Mouse (Mus musculus): ENCODE data around the gene Sult5a1. TPM values are rescaled to one million over a fixed set of nuclear protein-coding genes. Genes with fewer than 3 reads are reported as not detected.
A peak's percentile ranks its signal among the peaks of the same experiment; 100 is the strongest.

The Sult5a1 gene
- total and polyA plus RNA-seq, 2 experiments, result 29.8 to 154 TPM

DNA sequence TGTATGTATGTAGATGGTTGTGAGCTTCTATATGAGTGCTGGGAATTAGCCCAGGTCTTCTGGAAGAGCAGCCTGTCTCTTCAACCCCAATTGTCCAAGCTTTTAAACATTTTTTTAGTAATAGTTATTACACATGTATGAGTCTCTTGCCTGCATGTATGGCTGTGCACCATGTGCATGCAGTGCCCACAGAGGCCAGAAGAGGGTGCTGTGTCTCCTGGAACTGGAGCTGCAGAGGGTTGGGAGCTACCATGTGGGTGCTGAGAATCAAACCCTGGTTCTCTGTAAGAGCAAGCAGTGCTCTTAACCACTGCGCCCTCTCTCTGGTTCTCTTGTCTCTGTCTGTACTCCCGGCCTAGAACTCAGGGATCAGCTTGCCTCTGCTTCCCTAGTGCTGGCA is 25.2 kb downstream of the Sult5a1 start:
- DNase-seq (ENCODE audit: extremely low read depth, low read depth, low spot score), result no peak
- no peak overlapping the region for H3K9ac ChIP-seq (ENCODE audit: low read depth, low read length)
- TF ChIP-seq CTCF (IDR thresholded peaks at IDR 0.05; ENCODE audit: low read depth, low read length) (peak; percentile 30; the same call in 1 of the 2 replicates), POLR2A (IDR thresholded peaks at IDR 0.05; ENCODE audit: extremely low read depth, insufficient read depth, low read length) (no peak)
- no peaks in the 10 kb centered on the region for H3K4me1 ChIP-seq (ENCODE audit: control insufficient read depth, insufficient read depth, low read length)
- no peak overlapping the region for H3K4me3 ChIP-seq (ENCODE audit: insufficient read depth, low read depth, low read length)
- no peak overlapping the region for H3K27ac ChIP-seq (replicated peaks; ENCODE audit: insufficient read depth, low read depth, low read length)
- WGBS, result 96% methylated on average over 2 of the region's 2 CpGs
- H3K79me2 ChIP-seq (ENCODE audit: control insufficient read depth, insufficient read depth, low read length), result no peaks in the 10 kb centered on the region
- H3K27me3 ChIP-seq (ENCODE audit: control insufficient read depth, insufficient read depth, low read length), result no peaks in the 10 kb centered on the region
- no peaks in the 10 kb centered on the region for H3K36me3 ChIP-seq (ENCODE audit: control insufficient read depth, insufficient read depth, low read length)

GRCm38 (mm10) chr8:123131041-123131440 is 27.1 kb downstream of the Sult5a1 start:
- no peak for TF ChIP-seq POLR2A (IDR thresholded peaks at IDR 0.05; ENCODE audit: extremely low read depth, insufficient read depth, low read length)
- no peak for TF ChIP-seq CTCF (IDR thresholded peaks at IDR 0.05; ENCODE audit: low read depth, low read length)
- Histone ChIP-seq H3K36me3 (ENCODE audit: control insufficient read depth, insufficient read depth, low read length) (no peaks in the 10 kb centered on the region), H3K9ac (ENCODE audit: low read depth, low read length) (no peak overlapping the region), H3K79me2 (ENCODE audit: control insufficient read depth, insufficient read depth, low read length) (no peaks in the 10 kb centered on the region), H3K4me3 (ENCODE audit: insufficient read depth, low read depth, low read length) (no peak overlapping the region), H3K27me3 (ENCODE audit: control insufficient read depth, insufficient read depth, low read length) (no peaks in the 10 kb centered on the region), H3K4me1 (ENCODE audit: control insufficient read depth, insufficient read depth, low read length) (peaks cover 1% of the 10 kb centered on the region), H3K27ac (replicated peaks; ENCODE audit: insufficient read depth, low read depth, low read length) (no peak overlapping the region)
- WGBS, result 70% methylated on average over 9 of the region's 9 CpGs
- no peak for DNase-seq (ENCODE audit: extremely low read depth, low read depth, low spot score)

GRCm38 (mm10) chr8:123126193-123126816 is 31.8 kb downstream of the Sult5a1 start:
- H3K27me3 ChIP-seq (ENCODE audit: control insufficient read depth, insufficient read depth, low read length), result no peaks in the 10 kb centered on the region
- TF ChIP-seq CTCF (IDR thresholded peaks at IDR 0.05; ENCODE audit: low read depth, low read length) (no peak), POLR2A (IDR thresholded peaks at IDR 0.05; ENCODE audit: extremely low read depth, insufficient read depth, low read length) (no peak)
- no peak overlapping the region for H3K9ac ChIP-seq (ENCODE audit: low read depth, low read length)
- 11% methylated on average over 19 of the region's 19 CpGs for WGBS
- no peaks in the 10 kb centered on the region for H3K79me2 ChIP-seq (ENCODE audit: control insufficient read depth, insufficient read depth, low read length)
- no peak overlapping the region for H3K27ac ChIP-seq (replicated peaks; ENCODE audit: insufficient read depth, low read depth, low read length)
- H3K4me1 ChIP-seq (ENCODE audit: control insufficient read depth, insufficient read depth, low read length), result peaks cover 1% of the 10 kb centered on the region
- H3K4me3 ChIP-seq (ENCODE audit: insufficient read depth, low read depth, low read length), result no peak overlapping the region
- no peaks in the 10 kb centered on the region for H3K36me3 ChIP-seq (ENCODE audit: control insufficient read depth, insufficient read depth, low read length)
- DNase-seq (ENCODE audit: extremely low read depth, low read depth, low spot score), result peak; percentile 17

GRCm38 (mm10) chr8:123122670-123123069 is 35.4 kb downstream of the Sult5a1 start:
- TF ChIP-seq POLR2A (IDR thresholded peaks at IDR 0.05; ENCODE audit: extremely low read depth, insufficient read depth, low read length) (no peak), CTCF (IDR thresholded peaks at IDR 0.05; ENCODE audit: low read depth, low read length) (no peak)
- Histone ChIP-seq H3K9ac (ENCODE audit: low read depth, low read length) (no peak overlapping the region), H3K27me3 (ENCODE audit: control insufficient read depth, insufficient read depth, low read length) (peaks cover 5% of the 10 kb centered on the region), H3K4me3 (ENCODE audit: insufficient read depth, low read depth, low read length) (no peak overlapping the region), H3K36me3 (ENCODE audit: control insufficient read depth, insufficient read depth, low read length) (no peaks in the 10 kb centered on the region), H3K4me1 (ENCODE audit: control insufficient read depth, insufficient read depth, low read length) (peaks cover 1% of the 10 kb centered on the region), H3K79me2 (ENCODE audit: control insufficient read depth, insufficient read depth, low read length) (no peaks in the 10 kb centered on the region), H3K27ac (replicated peaks; ENCODE audit: insufficient read depth, low read depth, low read length) (no peak overlapping the region)
- DNase-seq (ENCODE audit: extremely low read depth, low read depth, low spot score), result no peak
- 87% methylated on average over 5 of the region's 5 CpGs for WGBS

DNA sequence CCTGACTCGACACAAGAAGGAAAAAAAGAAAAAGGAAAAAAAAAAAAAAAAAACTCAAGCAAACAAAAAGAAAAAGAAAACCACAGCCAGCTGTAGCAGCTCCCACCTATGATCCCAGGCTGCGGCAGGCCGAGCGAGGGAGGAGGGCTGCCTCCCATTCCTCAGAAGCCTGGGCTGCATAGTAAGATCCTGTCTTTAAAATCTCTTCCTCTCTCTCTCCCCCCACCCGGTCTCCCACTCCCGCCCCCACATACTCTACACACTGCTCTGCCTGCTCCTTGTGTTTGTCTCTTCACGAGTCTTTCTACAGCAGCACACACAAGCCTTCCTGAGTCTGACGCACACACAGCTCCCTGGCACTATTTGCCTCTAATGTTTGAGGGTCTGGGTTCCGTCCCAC is 36.1 kb downstream of the Sult5a1 start:
- TF ChIP-seq CTCF (IDR thresholded peaks at IDR 0.05; ENCODE audit: low read depth, low read length) (no peak), POLR2A (IDR thresholded peaks at IDR 0.05; ENCODE audit: extremely low read depth, insufficient read depth, low read length) (no peak)
- H3K27ac ChIP-seq (replicated peaks; ENCODE audit: insufficient read depth, low read depth, low read length), result no peak overlapping the region
- no peak for DNase-seq (ENCODE audit: extremely low read depth, low read depth, low spot score)
- WGBS, result 78% methylated on average over 9 of the region's 9 CpGs
- H3K4me1 ChIP-seq (ENCODE audit: control insufficient read depth, insufficient read depth, low read length), result peaks cover 1% of the 10 kb centered on the region
- H3K36me3 ChIP-seq (ENCODE audit: control insufficient read depth, insufficient read depth, low read length), result no peaks in the 10 kb centered on the region
- H3K79me2 ChIP-seq (ENCODE audit: control insufficient read depth, insufficient read depth, low read length), result no peaks in the 10 kb centered on the region
- no peak overlapping the region for H3K4me3 ChIP-seq (ENCODE audit: insufficient read depth, low read depth, low read length)
- H3K9ac ChIP-seq (ENCODE audit: low read depth, low read length), result no peak overlapping the region
- peaks cover 10% of the 10 kb centered on the region for H3K27me3 ChIP-seq (ENCODE audit: control insufficient read depth, insufficient read depth, low read length)

GRCm38 (mm10) chr8:123117744-123118143 is 40.4 kb downstream of the Sult5a1 start:
- H3K27ac ChIP-seq (replicated peaks; ENCODE audit: insufficient read depth, low read depth, low read length), result no peak overlapping the region
- no peak for DNase-seq (ENCODE audit: extremely low read depth, low read depth, low spot score)
- 7% methylated on average over 17 of the region's 17 CpGs for WGBS
- H3K4me1 ChIP-seq (ENCODE audit: control insufficient read depth, insufficient read depth, low read length), result no peaks in the 10 kb centered on the region
- H3K79me2 ChIP-seq (ENCODE audit: control insufficient read depth, insufficient read depth, low read length), result no peaks in the 10 kb centered on the region
- H3K27me3 ChIP-seq (ENCODE audit: control insufficient read depth, insufficient read depth, low read length), result peaks cover 10% of the 10 kb centered on the region
- no peaks in the 10 kb centered on the region for H3K36me3 ChIP-seq (ENCODE audit: control insufficient read depth, insufficient read depth, low read length)
- H3K4me3 ChIP-seq (ENCODE audit: insufficient read depth, low read depth, low read length), result peak overlapping the region; percentile 18; the same call in 1 of the 2 replicates
- H3K9ac ChIP-seq (ENCODE audit: low read depth, low read length), result no peak overlapping the region
- no peak for TF ChIP-seq CTCF (IDR thresholded peaks at IDR 0.05; ENCODE audit: low read depth, low read length)
- TF ChIP-seq POLR2A (IDR thresholded peaks at IDR 0.05; ENCODE audit: extremely low read depth, insufficient read depth, low read length), result no peak

Data from liver, adult 2 months (tissue).